In genomic region chr5:14834155-14834991, GRCm38 (mm10) we compare ENCODE assay signal across 12 mouse cellular contexts.
DNase-seq lines count a peak whose midpoint lies in the region; ATAC-seq and TF ChIP-seq lines count a peak whose summit lies in the region.
"Had no signal": no experiment of that assay in that cellular context is flagged by ENCODE, and none has a peak within 500 bp of the region (broad histone marks: within the 10 kb centered on the region; RNA-seq: fewer than 3 reads in every experiment).

No protein-coding gene starts in this region.

- no peak overlapping the region for H3K4me2 ChIP-seq in lung, embryonic 14.5 days
- H3K4me2 ChIP-seq in hindbrain, embryonic 13.5 days, result no peak overlapping the region
- H3K4me2 ChIP-seq: heart, embryonic 13.5 days; limb, embryonic 12.5 days had no signal

- H3K4me3 ChIP-seq in lung, embryonic 14.5 days (ENCODE audit: low read depth, low read length), result no peak overlapping the region
- H3K4me3 ChIP-seq in hindbrain, embryonic 13.5 days, result no peak overlapping the region
- H3K4me3 ChIP-seq: heart, embryonic 13.5 days; limb, embryonic 12.5 days had no signal

- WGBS in lung, embryonic 14.5 days, result 55% methylated on average over 4 of the region's 4 CpGs
- 79% methylated on average over 4 of the region's 4 CpGs for WGBS in hindbrain, embryonic 13.5 days

- H3K9me3 ChIP-seq in lung, embryonic 14.5 days (ENCODE audit: low read depth, low read length), result no peaks in the 10 kb centered on the region
- no peaks in the 10 kb centered on the region for H3K9me3 ChIP-seq in hindbrain, embryonic 13.5 days
- H3K9me3 ChIP-seq: heart, embryonic 13.5 days; limb, embryonic 12.5 days had no signal

- TF ChIP-seq CTCF in lung, embryonic 14.5 days (IDR thresholded peaks at IDR 0.05; ENCODE audit: low read depth), result no peak

- no peaks in the 10 kb centered on the region for H3K4me1 ChIP-seq in lung, embryonic 14.5 days (ENCODE audit: insufficient read depth)
- H3K4me1 ChIP-seq in hindbrain, embryonic 13.5 days (replicated peaks), result peaks cover 3% of the 10 kb centered on the region; the same call in 1 of the 2 replicates
- H3K4me1 ChIP-seq: heart, embryonic 13.5 days; limb, embryonic 12.5 days had no signal

- H3K27ac ChIP-seq in lung, embryonic 14.5 days (ENCODE audit: low read depth), result no peak overlapping the region; the same call in 1 of the 2 replicates
- H3K27ac ChIP-seq in hindbrain, embryonic 13.5 days, result no peak overlapping the region
- H3K27ac ChIP-seq: heart, embryonic 13.5 days; limb, embryonic 12.5 days had no signal

- H3K9ac ChIP-seq in lung, embryonic 14.5 days, result no peak overlapping the region
- no peak overlapping the region for H3K9ac ChIP-seq in hindbrain, embryonic 13.5 days
- H3K9ac ChIP-seq: heart, embryonic 13.5 days; limb, embryonic 12.5 days had no signal

- DNase-seq in lung, embryonic 14.5 days, result peak; percentile 71
- no peak for DNase-seq in lung, adult 18-20 months
- peak; percentile 60 to 65 for DNase-seq in cerebellum, postnatal 10 days
- peak; percentile 25 for DNase-seq in layer of hippocampus, adult 9-10 months (ENCODE audit: low spot score)
- peak; percentile 77 for DNase-seq in retina, postnatal 1 day
- no peak for DNase-seq in frontal cortex, postnatal 25 days (ENCODE audit: low spot score in 2 of 2)
- DNase-seq in kidney, adult 18-20 months, result no peak
- DNase-seq: kidney, adult 2 months had no signal

- ATAC-seq in lung, embryonic 14.5 days (ENCODE audit: insufficient read depth), result peak; percentile 71; the same call in 1 of the 2 replicates
- no peak for ATAC-seq in hindbrain, embryonic 13.5 days (ENCODE audit: low FRiP score)
- ATAC-seq: CD4-positive, CD25-positive, alpha-beta regulatory T cell, adult 4 months had no signal

- no peaks in the 10 kb centered on the region for H3K36me3 ChIP-seq in lung, embryonic 14.5 days (ENCODE audit: insufficient read depth)
- no peaks in the 10 kb centered on the region for H3K36me3 ChIP-seq in hindbrain, embryonic 13.5 days
- H3K36me3 ChIP-seq: heart, embryonic 13.5 days; limb, embryonic 12.5 days had no signal

- H3K27me3 ChIP-seq in lung, embryonic 14.5 days (ENCODE audit: insufficient read depth, low read length), result no peaks in the 10 kb centered on the region
- no peaks in the 10 kb centered on the region for H3K27me3 ChIP-seq in hindbrain, embryonic 13.5 days
- H3K27me3 ChIP-seq: heart, embryonic 13.5 days; limb, embryonic 12.5 days had no signal

Comparison
In these comparisons a context has a peak if more than half of its experiments do, and no peak if none do; other contexts are left out.
1. DNase-seq: peak in lung, embryonic 14.5 days (single experiment), cerebellum, postnatal 10 days (2 of 2), layer of hippocampus, adult 9-10 months (single experiment) and retina, postnatal 1 day (single experiment); none in lung, adult 18-20 months (0 of 2), frontal cortex, postnatal 25 days (0 of 2) and kidney, adult 18-20 months (single experiment).